Mouse (Mus musculus): ENCODE data around the gene Rps11. TPM values are rescaled to one million over a fixed set of nuclear protein-coding genes. Genes with fewer than 3 reads are reported as not detected.
"Not testable (repeated sequence)": the region's sequence is repeated elsewhere in the genome, so short reads cannot be mapped to it uniquely, and the experiment has no call there.

Gene Rps11
- polyA plus RNA-seq (2014; fragmentation: Nextera tagmentation; extraction: Ambion mirVana) = 1,759 and 1,785 TPM in 2 replicates

DNA sequence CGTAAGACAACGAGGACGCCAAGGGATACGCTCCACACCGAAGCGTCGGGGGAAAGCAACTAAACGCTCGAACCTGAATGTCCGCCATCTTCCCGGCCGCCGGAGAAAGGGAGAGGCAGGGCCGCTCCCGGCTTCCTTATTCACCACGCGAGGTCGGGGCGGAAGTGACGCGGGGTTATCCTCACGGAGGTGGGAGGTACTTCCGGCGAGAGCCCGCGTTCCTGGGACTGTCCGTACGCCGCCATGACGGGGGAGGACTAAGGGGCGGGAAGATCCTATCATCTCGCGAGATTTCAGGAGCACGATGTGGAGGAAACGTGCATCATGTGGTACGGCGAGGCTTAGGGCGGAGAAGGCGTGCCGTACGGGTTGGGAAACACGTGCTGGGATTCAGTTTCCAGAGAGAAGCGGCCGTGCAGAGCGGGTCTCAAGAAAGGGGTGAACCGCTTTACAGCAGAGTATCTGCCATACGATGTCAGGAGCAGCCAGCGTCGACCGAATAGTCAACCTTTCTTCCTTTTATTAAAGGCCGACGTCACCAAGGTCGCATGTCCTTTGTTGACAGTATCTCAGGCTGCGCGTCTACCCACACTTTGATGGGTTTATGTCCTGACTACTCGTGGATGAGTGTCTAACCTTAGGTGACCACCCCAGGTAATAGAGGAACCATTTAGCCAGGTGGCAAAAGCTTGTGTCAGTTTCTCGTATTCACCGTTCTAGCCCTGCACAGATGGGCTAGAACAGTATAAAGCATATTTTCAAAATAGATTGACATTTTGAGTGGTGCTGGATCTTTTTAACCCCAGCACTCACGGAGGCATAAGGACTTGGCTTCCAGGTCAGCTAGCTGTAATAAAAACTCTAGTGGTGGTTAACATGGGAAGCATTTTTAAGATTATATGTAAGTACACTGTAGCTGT is at the start of gene Rps11:
TSS of gene Rps11 (minus strand) at position 216 of the 920 bp plus-strand sequence.
- Histone ChIP-seq H3K36me3 (ENCODE audit: control insufficient read depth, insufficient read depth, low read length) (peaks cover 51% of the 10 kb centered on the region), H3K9me3 (ENCODE audit: control insufficient read depth, low read length) (no peaks in the 10 kb centered on the region), H3K4me3 (ENCODE audit: low read depth, low read length) (peak within 1 kb of the TSS; percentile 96), H3K27ac (replicated peaks; ENCODE audit: low read depth, low read length) (peak within 1 kb of the TSS; percentile 86), H3K9ac (ENCODE audit: low read length) (peak within 1 kb of the TSS; percentile 99), H3K4me1 (ENCODE audit: control insufficient read depth, insufficient read depth, low read length) (peaks cover 33% of the 10 kb centered on the region), H3K27me3 (ENCODE audit: control insufficient read depth, insufficient read depth, low read length) (no peaks in the 10 kb centered on the region), H3K4me2 (ENCODE audit: low read depth, severe bottlenecking) (peak within 1 kb of the TSS; percentile 86)
- ATAC-seq (ENCODE audit: insufficient number of reproducible peaks, low FRiP score, low TSS enrichment, low read depth) = peak; percentile 82
- WGBS = under 1% methylated on average over 59 of the region's 59 CpGs
- peak; percentile 100 for DNase-seq (ENCODE audit: low spot score)

- WGBS = 38% methylated on average over 1 of the region's 1 CpGs
- H3K4me3 ChIP-seq (ENCODE audit: low read depth, low read length); ATAC-seq (ENCODE audit: insufficient number of reproducible peaks, low FRiP score, low TSS enrichment, low read depth); H3K9ac ChIP-seq (ENCODE audit: low read length); H3K4me2 ChIP-seq (ENCODE audit: low read depth, severe bottlenecking); DNase-seq (ENCODE audit: low spot score); H3K27ac ChIP-seq (replicated peaks; ENCODE audit: low read depth, low read length); H3K4me1 ChIP-seq (ENCODE audit: control insufficient read depth, insufficient read depth, low read length); H3K36me3 ChIP-seq (ENCODE audit: control insufficient read depth, insufficient read depth, low read length): not testable (repeated sequence)
- Histone ChIP-seq H3K9me3 (ENCODE audit: control insufficient read depth, low read length) (peaks cover 17% of the 10 kb centered on the region), H3K27me3 (ENCODE audit: control insufficient read depth, insufficient read depth, low read length) (peaks cover 67% of the 10 kb centered on the region)
Measured at GRCm38 (mm10) chr7:45173772-45174171, 49.5 kb upstream of the Rps11 start.

- Histone ChIP-seq H3K4me3 (ENCODE audit: low read depth, low read length) (no peak overlapping the region), H3K4me2 (ENCODE audit: low read depth, severe bottlenecking) (no peak overlapping the region), H3K9ac (ENCODE audit: low read length) (no peak overlapping the region), H3K27me3 (ENCODE audit: control insufficient read depth, insufficient read depth, low read length) (peaks cover 67% of the 10 kb centered on the region), H3K9me3 (ENCODE audit: control insufficient read depth, low read length) (peaks cover 17% of the 10 kb centered on the region), H3K36me3 (ENCODE audit: control insufficient read depth, insufficient read depth, low read length) (no peaks in the 10 kb centered on the region), H3K27ac (replicated peaks; ENCODE audit: low read depth, low read length) (no peak overlapping the region), H3K4me1 (ENCODE audit: control insufficient read depth, insufficient read depth, low read length) (0 out of 2 replicates have a peak, but pooled peaks cover 3% of the 10 kb centered on the region)
- WGBS = 63% methylated on average over 7 of the region's 7 CpGs
- ATAC-seq (ENCODE audit: insufficient number of reproducible peaks, low FRiP score, low TSS enrichment, low read depth) (no peak), DNase-seq (ENCODE audit: low spot score) (no peak)
Measured at GRCm38 (mm10) chr7:45172974-45173373, 48.7 kb upstream of the Rps11 start.

DNA sequence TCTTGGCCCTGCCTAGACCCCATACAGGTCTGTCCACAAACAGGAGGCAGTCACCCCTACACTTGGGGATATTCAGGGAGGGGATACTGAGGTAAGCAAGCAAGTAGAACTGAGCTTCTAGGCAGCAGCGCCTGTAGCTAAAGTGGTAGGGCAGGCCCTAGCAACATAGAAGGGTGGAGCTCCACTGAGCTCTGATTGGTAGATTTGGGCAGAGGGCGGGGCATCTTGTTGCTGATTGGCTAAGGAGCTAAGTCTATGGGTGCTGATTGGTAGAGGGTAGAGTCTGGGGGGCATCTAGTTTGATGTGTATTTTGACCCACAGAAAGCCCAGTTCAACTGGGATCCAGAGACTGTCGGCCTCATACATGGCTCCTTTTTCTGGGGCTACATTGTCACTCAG is 45.3 kb upstream of the Rps11 start:
- Histone ChIP-seq H3K9me3 (ENCODE audit: control insufficient read depth, low read length) (peaks cover 14% of the 10 kb centered on the region), H3K27ac (replicated peaks; ENCODE audit: low read depth, low read length) (no peak overlapping the region), H3K4me3 (ENCODE audit: low read depth, low read length) (no peak overlapping the region), H3K4me2 (ENCODE audit: low read depth, severe bottlenecking) (no peak overlapping the region), H3K36me3 (ENCODE audit: control insufficient read depth, insufficient read depth, low read length) (no peaks in the 10 kb centered on the region), H3K9ac (ENCODE audit: low read length) (no peak overlapping the region), H3K27me3 (ENCODE audit: control insufficient read depth, insufficient read depth, low read length) (peaks cover 66% of the 10 kb centered on the region), H3K4me1 (ENCODE audit: control insufficient read depth, insufficient read depth, low read length) (no peaks in the 10 kb centered on the region)
- DNase-seq (ENCODE audit: low spot score) (no peak), ATAC-seq (ENCODE audit: insufficient number of reproducible peaks, low FRiP score, low TSS enrichment, low read depth) (no peak)
- WGBS = 96% methylated on average over 3 of the region's 3 CpGs

DNA sequence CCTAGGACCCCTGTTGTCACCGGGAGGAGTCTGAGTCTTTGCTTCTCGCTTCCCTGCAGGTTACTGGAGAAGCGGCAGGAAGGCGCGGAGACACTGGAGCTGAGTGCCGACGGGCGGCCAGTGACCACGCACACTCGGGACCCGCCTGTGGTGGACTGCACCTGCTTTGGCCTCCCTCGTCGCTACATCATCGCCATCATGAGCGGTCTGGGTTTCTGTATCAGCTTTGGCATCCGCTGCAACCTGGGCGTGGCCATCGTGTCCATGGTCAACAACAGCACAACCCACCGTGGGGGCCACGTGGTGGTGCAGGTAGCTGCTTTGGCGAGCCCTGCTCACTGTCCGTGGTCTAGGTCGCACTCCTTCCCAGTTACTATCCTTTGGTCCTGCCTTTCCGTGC is 44.4 kb upstream of the Rps11 start:
- 6% methylated on average over 24 of the region's 24 CpGs for WGBS
- peaks cover 14% of the 10 kb centered on the region for H3K9me3 ChIP-seq (ENCODE audit: control insufficient read depth, low read length)
- H3K4me2 ChIP-seq (ENCODE audit: low read depth, severe bottlenecking) = no peak overlapping the region
- no peak overlapping the region for H3K9ac ChIP-seq (ENCODE audit: low read length)
- H3K36me3 ChIP-seq (ENCODE audit: control insufficient read depth, insufficient read depth, low read length) = no peaks in the 10 kb centered on the region
- DNase-seq (ENCODE audit: low spot score) (no peak), ATAC-seq (ENCODE audit: insufficient number of reproducible peaks, low FRiP score, low TSS enrichment, low read depth) (no peak)
- peaks cover 70% of the 10 kb centered on the region for H3K27me3 ChIP-seq (ENCODE audit: control insufficient read depth, insufficient read depth, low read length)
- no peak overlapping the region for H3K4me3 ChIP-seq (ENCODE audit: low read depth, low read length)
- H3K27ac ChIP-seq (replicated peaks; ENCODE audit: low read depth, low read length) = no peak overlapping the region
- H3K4me1 ChIP-seq (ENCODE audit: control insufficient read depth, insufficient read depth, low read length) = no peaks in the 10 kb centered on the region

GRCm38 (mm10) chr7:45167761-45168445 is 43.7 kb upstream of the Rps11 start:
- DNase-seq (ENCODE audit: low spot score) = no peak
- H3K9ac ChIP-seq (ENCODE audit: low read length) = no peak overlapping the region

DNA sequence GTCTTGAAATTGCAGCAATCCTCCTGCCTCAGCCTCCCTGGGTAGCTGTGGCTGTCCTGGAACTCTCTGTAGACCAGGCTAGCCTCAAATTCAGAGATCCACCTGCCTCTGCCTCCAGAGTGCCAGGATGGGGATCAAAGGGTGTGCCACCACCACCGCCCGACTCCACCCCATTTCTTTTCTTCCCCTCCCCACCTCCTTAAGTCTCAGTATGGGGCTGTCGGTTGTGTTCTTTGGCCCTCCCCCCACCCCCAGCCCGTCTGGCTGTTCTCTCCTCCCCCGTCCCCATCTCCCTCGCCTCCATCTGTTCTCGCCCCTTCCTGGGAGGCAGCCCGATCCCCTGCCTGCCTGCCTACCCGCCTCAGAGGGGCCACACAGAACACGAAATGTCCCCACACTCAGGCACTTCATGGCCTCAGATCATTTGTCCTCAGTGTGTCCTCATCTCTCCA is 42.7 kb upstream of the Rps11 start:
- no peak overlapping the region for H3K9ac ChIP-seq (ENCODE audit: low read length)
- 15% methylated on average over 9 of the region's 10 CpGs for WGBS
- no peak overlapping the region for H3K4me3 ChIP-seq (ENCODE audit: low read depth, low read length)
- H3K9me3 ChIP-seq (ENCODE audit: control insufficient read depth, low read length) = peaks cover 14% of the 10 kb centered on the region
- 0 out of 2 replicates have a peak, but pooled peaks cover 3% of the 10 kb centered on the region for H3K4me1 ChIP-seq (ENCODE audit: control insufficient read depth, insufficient read depth, low read length)
- peaks cover 79% of the 10 kb centered on the region for H3K27me3 ChIP-seq (ENCODE audit: control insufficient read depth, insufficient read depth, low read length)
- no peaks in the 10 kb centered on the region for H3K36me3 ChIP-seq (ENCODE audit: control insufficient read depth, insufficient read depth, low read length)
- no peak overlapping the region for H3K4me2 ChIP-seq (ENCODE audit: low read depth, severe bottlenecking)
- ATAC-seq (ENCODE audit: insufficient number of reproducible peaks, low FRiP score, low TSS enrichment, low read depth) = no peak
- H3K27ac ChIP-seq (replicated peaks; ENCODE audit: low read depth, low read length) = no peak overlapping the region
- no peak for DNase-seq (ENCODE audit: low spot score)

More at GRCm38 (mm10) chr7:45167761-45168445, 43.7 kb upstream of the Rps11 start:
- Histone ChIP-seq H3K36me3 (ENCODE audit: control insufficient read depth, insufficient read depth, low read length) (no peaks in the 10 kb centered on the region), H3K27me3 (ENCODE audit: control insufficient read depth, insufficient read depth, low read length) (peaks cover 76% of the 10 kb centered on the region), H3K4me3 (ENCODE audit: low read depth, low read length) (no peak overlapping the region), H3K9me3 (ENCODE audit: control insufficient read depth, low read length) (peaks cover 14% of the 10 kb centered on the region), H3K4me2 (ENCODE audit: low read depth, severe bottlenecking) (no peak overlapping the region), H3K27ac (replicated peaks; ENCODE audit: low read depth, low read length) (no peak overlapping the region), H3K4me1 (ENCODE audit: control insufficient read depth, insufficient read depth, low read length) (no peaks in the 10 kb centered on the region)
- WGBS = 2% methylated on average over 19 of the region's 19 CpGs
- no peak for ATAC-seq (ENCODE audit: insufficient number of reproducible peaks, low FRiP score, low TSS enrichment, low read depth)

GRCm38 (mm10) chr7:45165701-45166100 is 41.5 kb upstream of the Rps11 start:
- no peak overlapping the region for H3K27ac ChIP-seq (replicated peaks; ENCODE audit: low read depth, low read length)
- H3K36me3 ChIP-seq (ENCODE audit: control insufficient read depth, insufficient read depth, low read length) = 0 out of 2 replicates have a peak, but pooled peaks cover 3% of the 10 kb centered on the region
- DNase-seq (ENCODE audit: low spot score) (no peak), ATAC-seq (ENCODE audit: insufficient number of reproducible peaks, low FRiP score, low TSS enrichment, low read depth) (no peak)
- no peak overlapping the region for H3K4me3 ChIP-seq (ENCODE audit: low read depth, low read length)
- no peak overlapping the region for H3K9ac ChIP-seq (ENCODE audit: low read length)
- H3K4me1 ChIP-seq (ENCODE audit: control insufficient read depth, insufficient read depth, low read length) = 0 out of 2 replicates have a peak, but pooled peaks cover 3% of the 10 kb centered on the region
- H3K9me3 ChIP-seq (ENCODE audit: control insufficient read depth, low read length) = peaks cover 14% of the 10 kb centered on the region
- H3K4me2 ChIP-seq (ENCODE audit: low read depth, severe bottlenecking) = no peak overlapping the region
- peaks cover 71% of the 10 kb centered on the region for H3K27me3 ChIP-seq (ENCODE audit: control insufficient read depth, insufficient read depth, low read length)
- 51% methylated on average over 11 of the region's 11 CpGs for WGBS
